Mouse (Mus musculus): ENCODE results near the gene Olfr12. TPM values are rescaled to one million over a fixed set of nuclear protein-coding genes. Genes with fewer than 3 reads are reported as not detected.
A peak's percentile ranks its signal among the peaks of the same experiment; 100 is the strongest.

The Olfr12 gene
- polyA plus RNA-seq, 1 experiment = not detected

- no peak overlapping the region for H3K27ac ChIP-seq (ENCODE audit: insufficient read depth, low read depth, low read length)
- H3K4me1 ChIP-seq (ENCODE audit: control insufficient read depth, insufficient read depth, low read length) = peaks cover 16% of the 10 kb centered on the region
- H3K4me3 ChIP-seq (ENCODE audit: insufficient read depth, low read length) = no peak overlapping the region
- TF ChIP-seq CTCF (IDR thresholded peaks at IDR 0.05; ENCODE audit: low read depth, low read length) (no peak), POLR2A (IDR thresholded peaks at IDR 0.05; ENCODE audit: borderline replicate concordance, low read depth, low read length) (no peak)
These were observed 20.6 kb downstream of the Olfr12 start for GRCm38 (mm10) chr1:92638181-92638580.

- H3K27ac ChIP-seq (ENCODE audit: insufficient read depth, low read depth, low read length) = no peak overlapping the region
- peaks cover 16% of the 10 kb centered on the region for H3K4me1 ChIP-seq (ENCODE audit: control insufficient read depth, insufficient read depth, low read length)
- TF ChIP-seq POLR2A (IDR thresholded peaks at IDR 0.05; ENCODE audit: borderline replicate concordance, low read depth, low read length) = no peak
- TF ChIP-seq CTCF (IDR thresholded peaks at IDR 0.05; ENCODE audit: low read depth, low read length) = no peak
- H3K4me3 ChIP-seq (ENCODE audit: insufficient read depth, low read length) = no peak overlapping the region
These were observed 21.1 kb downstream of the Olfr12 start for GRCm38 (mm10) chr1:92638736-92639135.

- H3K4me3 ChIP-seq (ENCODE audit: insufficient read depth, low read length) = peak overlapping the region; percentile 75
- H3K4me1 ChIP-seq (ENCODE audit: control insufficient read depth, insufficient read depth, low read length) = peaks cover 16% of the 10 kb centered on the region
These were observed 22.8 kb downstream of the Olfr12 start for GRCm38 (mm10) chr1:92640393-92640792.

GRCm38 (mm10) chr1:92641514-92642272, 24.1 kb downstream of the Olfr12 start, which contains the start of gene Cops9:
Cops9 (minus strand) TSS chr1:92641985.
- peak within 1 kb of the TSS; percentile 75 for H3K4me3 ChIP-seq (ENCODE audit: insufficient read depth, low read length)
- no peak for TF ChIP-seq CTCF (IDR thresholded peaks at IDR 0.05; ENCODE audit: low read depth, low read length)
- TF ChIP-seq POLR2A (IDR thresholded peaks at IDR 0.05; ENCODE audit: borderline replicate concordance, low read depth, low read length) = no peak
- H3K27ac ChIP-seq (ENCODE audit: insufficient read depth, low read depth, low read length) = peak within 1 kb of the TSS; percentile 40
- H3K4me1 ChIP-seq (ENCODE audit: control insufficient read depth, insufficient read depth, low read length) = peaks cover 16% of the 10 kb centered on the region

More at GRCm38 (mm10) chr1:92640393-92640792, 22.8 kb downstream of the Olfr12 start:
- H3K27ac ChIP-seq (ENCODE audit: insufficient read depth, low read depth, low read length) = peak overlapping the region; percentile 40
- no peak for TF ChIP-seq POLR2A (IDR thresholded peaks at IDR 0.05; ENCODE audit: borderline replicate concordance, low read depth, low read length)
- no peak for TF ChIP-seq CTCF (IDR thresholded peaks at IDR 0.05; ENCODE audit: low read depth, low read length)

GRCm38 (mm10) chr1:92643691-92644090, 26.1 kb downstream of the Olfr12 start:
- Histone ChIP-seq H3K27ac (ENCODE audit: insufficient read depth, low read depth, low read length) (no peak overlapping the region), H3K4me1 (ENCODE audit: control insufficient read depth, insufficient read depth, low read length) (peaks cover 22% of the 10 kb centered on the region), H3K4me3 (ENCODE audit: insufficient read depth, low read length) (no peak overlapping the region)
- TF ChIP-seq CTCF (IDR thresholded peaks at IDR 0.05; ENCODE audit: low read depth, low read length) = no peak
- no peak for TF ChIP-seq POLR2A (IDR thresholded peaks at IDR 0.05; ENCODE audit: borderline replicate concordance, low read depth, low read length)

GRCm38 (mm10) chr1:92644916-92645315, 27.3 kb downstream of the Olfr12 start:
- H3K4me1 ChIP-seq (ENCODE audit: control insufficient read depth, insufficient read depth, low read length) = peaks cover 13% of the 10 kb centered on the region
- TF ChIP-seq POLR2A (IDR thresholded peaks at IDR 0.05; ENCODE audit: borderline replicate concordance, low read depth, low read length) (no peak), CTCF (IDR thresholded peaks at IDR 0.05; ENCODE audit: low read depth, low read length) (no peak)
- H3K4me3 ChIP-seq (ENCODE audit: insufficient read depth, low read length) = no peak overlapping the region
- H3K27ac ChIP-seq (ENCODE audit: insufficient read depth, low read depth, low read length) = no peak overlapping the region

- TF ChIP-seq POLR2A (IDR thresholded peaks at IDR 0.05; ENCODE audit: borderline replicate concordance, low read depth, low read length) (no peak), CTCF (IDR thresholded peaks at IDR 0.05; ENCODE audit: low read depth, low read length) (no peak)
- H3K4me1 ChIP-seq (ENCODE audit: control insufficient read depth, insufficient read depth, low read length) = peaks cover 11% of the 10 kb centered on the region
- no peak overlapping the region for H3K4me3 ChIP-seq (ENCODE audit: insufficient read depth, low read length)
- H3K27ac ChIP-seq (ENCODE audit: insufficient read depth, low read depth, low read length) = no peak overlapping the region
These were observed 28.5 kb downstream of the Olfr12 start for GRCm38 (mm10) chr1:92646111-92646510.

- no peak overlapping the region for H3K4me3 ChIP-seq (ENCODE audit: insufficient read depth, low read length)
- TF ChIP-seq CTCF (IDR thresholded peaks at IDR 0.05; ENCODE audit: low read depth, low read length) (no peak), POLR2A (IDR thresholded peaks at IDR 0.05; ENCODE audit: borderline replicate concordance, low read depth, low read length) (no peak)
- H3K27ac ChIP-seq (ENCODE audit: insufficient read depth, low read depth, low read length) = no peak overlapping the region
- H3K4me1 ChIP-seq (ENCODE audit: control insufficient read depth, insufficient read depth, low read length) = peaks cover 11% of the 10 kb centered on the region
These were observed 29.0 kb downstream of the Olfr12 start for GRCm38 (mm10) chr1:92646601-92647000.

- peaks cover 10% of the 10 kb centered on the region for H3K4me1 ChIP-seq (ENCODE audit: control insufficient read depth, insufficient read depth, low read length)
- TF ChIP-seq POLR2A (IDR thresholded peaks at IDR 0.05; ENCODE audit: borderline replicate concordance, low read depth, low read length) = no peak
- no peak for TF ChIP-seq CTCF (IDR thresholded peaks at IDR 0.05; ENCODE audit: low read depth, low read length)
- no peak overlapping the region for H3K4me3 ChIP-seq (ENCODE audit: insufficient read depth, low read length)
- no peak overlapping the region for H3K27ac ChIP-seq (ENCODE audit: insufficient read depth, low read depth, low read length)
These were observed 29.4 kb downstream of the Olfr12 start for GRCm38 (mm10) chr1:92647026-92647425.

GRCm38 (mm10) chr1:92647752-92648151, 30.2 kb downstream of the Olfr12 start:
- Histone ChIP-seq H3K4me1 (ENCODE audit: control insufficient read depth, insufficient read depth, low read length) (peaks cover 6% of the 10 kb centered on the region; the same call in 1 of the 2 replicates), H3K27ac (ENCODE audit: insufficient read depth, low read depth, low read length) (no peak overlapping the region), H3K4me3 (ENCODE audit: insufficient read depth, low read length) (0 out of 2 replicates have a peak overlapping the region, but pooled peaks have one; percentile 2)
- TF ChIP-seq POLR2A (IDR thresholded peaks at IDR 0.05; ENCODE audit: borderline replicate concordance, low read depth, low read length) = no peak
- TF ChIP-seq CTCF (IDR thresholded peaks at IDR 0.05; ENCODE audit: low read depth, low read length) = peak; percentile 91
